Mouse (Mus musculus): ENCODE data around the gene Aagab. TPM values are rescaled to one million over a fixed set of nuclear protein-coding genes. Genes with fewer than 3 reads are reported as not detected.

The Aagab gene
- polyA plus RNA-seq, 1 experiment from 2014 or later = 64.5 TPM

GRCm38 (mm10) chr9:63623895-63624569, 21.6 kb downstream of the Aagab start:
- no peaks in the 10 kb centered on the region for H3K27me3 ChIP-seq (ENCODE audit: control insufficient read depth, insufficient read depth, low read length)
- peaks cover 20% of the 10 kb centered on the region for H3K36me3 ChIP-seq (ENCODE audit: control insufficient read depth, insufficient read depth, low read length)
- no peaks in the 10 kb centered on the region for H3K9me3 ChIP-seq (ENCODE audit: control insufficient read depth, low read length)
- H3K9ac ChIP-seq (replicated peaks; ENCODE audit: low read length) = no peak overlapping the region
- DNase-seq = no peak
- no peak overlapping the region for H3K4me2 ChIP-seq (ENCODE audit: low read length)
- no peak for ATAC-seq (ENCODE audit: low FRiP score, low TSS enrichment)
- 77% methylated on average over 15 of the region's 15 CpGs for WGBS
- no peak overlapping the region for H3K27ac ChIP-seq (replicated peaks; ENCODE audit: low read depth, low read length)
- no peak overlapping the region for H3K4me3 ChIP-seq (replicated peaks; ENCODE audit: low read depth, low read length)
- peaks cover 14% of the 10 kb centered on the region; the same call in 1 of the 2 replicates for H3K4me1 ChIP-seq (ENCODE audit: control insufficient read depth, insufficient read depth, low read length)

DNA sequence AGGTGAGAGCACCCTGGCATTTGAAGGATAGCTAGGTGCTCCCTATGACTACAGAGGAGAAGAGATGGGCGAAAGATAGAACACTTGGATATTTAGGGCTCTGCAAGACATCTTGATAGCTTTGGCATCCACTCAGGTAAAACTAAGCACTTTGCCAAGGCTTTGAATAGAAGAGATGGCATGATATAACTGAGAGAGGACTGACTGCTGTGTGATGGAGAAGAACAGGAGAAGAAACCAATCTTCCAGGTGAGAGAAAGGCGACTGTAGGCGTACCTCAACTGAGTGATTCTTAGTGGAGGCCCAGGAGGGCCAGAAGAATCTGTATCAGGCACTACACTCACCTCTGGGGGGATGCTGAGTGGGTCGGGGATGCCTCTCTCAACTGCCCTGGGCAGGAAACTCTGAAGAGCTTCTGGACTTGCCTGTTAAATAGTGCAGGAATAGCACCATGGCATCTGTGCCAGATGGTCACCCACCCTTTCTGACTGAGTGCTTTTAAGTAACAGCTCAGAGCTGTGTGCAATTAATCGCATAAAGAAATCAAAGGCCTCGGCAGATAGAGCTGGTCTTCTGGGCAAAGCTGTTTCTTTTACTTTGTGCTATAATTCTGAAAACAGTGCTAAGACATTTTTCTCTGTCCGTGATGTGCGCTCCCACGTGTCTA, 22.8 kb downstream of the Aagab start:
- Histone ChIP-seq H3K9ac (replicated peaks; ENCODE audit: low read length) (no peak overlapping the region), H3K4me2 (ENCODE audit: low read length) (no peak overlapping the region), H3K4me3 (replicated peaks; ENCODE audit: low read depth, low read length) (no peak overlapping the region), H3K9me3 (ENCODE audit: control insufficient read depth, low read length) (no peaks in the 10 kb centered on the region), H3K27me3 (ENCODE audit: control insufficient read depth, insufficient read depth, low read length) (no peaks in the 10 kb centered on the region), H3K36me3 (ENCODE audit: control insufficient read depth, insufficient read depth, low read length) (peaks cover 24% of the 10 kb centered on the region), H3K4me1 (ENCODE audit: control insufficient read depth, insufficient read depth, low read length) (peaks cover 14% of the 10 kb centered on the region; the same call in 1 of the 2 replicates), H3K27ac (replicated peaks; ENCODE audit: low read depth, low read length) (no peak overlapping the region)
- WGBS = 91% methylated on average over 9 of the region's 9 CpGs
- DNase-seq (no peak), ATAC-seq (ENCODE audit: low FRiP score, low TSS enrichment) (no peak)

GRCm38 (mm10) chr9:63632045-63632444, 29.6 kb downstream of the Aagab start:
- no peak for DNase-seq
- H3K4me3 ChIP-seq (replicated peaks; ENCODE audit: low read depth, low read length) = no peak overlapping the region
- no peak for ATAC-seq (ENCODE audit: low FRiP score, low TSS enrichment)
- peaks cover 7% of the 10 kb centered on the region for H3K4me1 ChIP-seq (ENCODE audit: control insufficient read depth, insufficient read depth, low read length)
- H3K27ac ChIP-seq (replicated peaks; ENCODE audit: low read depth, low read length) = no peak overlapping the region
- no peaks in the 10 kb centered on the region for H3K9me3 ChIP-seq (ENCODE audit: control insufficient read depth, low read length)
- no peaks in the 10 kb centered on the region for H3K27me3 ChIP-seq (ENCODE audit: control insufficient read depth, insufficient read depth, low read length)
- H3K9ac ChIP-seq (replicated peaks; ENCODE audit: low read length) = no peak overlapping the region
- WGBS = 60% methylated on average over 4 of the region's 4 CpGs
- no peak overlapping the region for H3K4me2 ChIP-seq (ENCODE audit: low read length)
- peaks cover 30% of the 10 kb centered on the region for H3K36me3 ChIP-seq (ENCODE audit: control insufficient read depth, insufficient read depth, low read length)

DNA sequence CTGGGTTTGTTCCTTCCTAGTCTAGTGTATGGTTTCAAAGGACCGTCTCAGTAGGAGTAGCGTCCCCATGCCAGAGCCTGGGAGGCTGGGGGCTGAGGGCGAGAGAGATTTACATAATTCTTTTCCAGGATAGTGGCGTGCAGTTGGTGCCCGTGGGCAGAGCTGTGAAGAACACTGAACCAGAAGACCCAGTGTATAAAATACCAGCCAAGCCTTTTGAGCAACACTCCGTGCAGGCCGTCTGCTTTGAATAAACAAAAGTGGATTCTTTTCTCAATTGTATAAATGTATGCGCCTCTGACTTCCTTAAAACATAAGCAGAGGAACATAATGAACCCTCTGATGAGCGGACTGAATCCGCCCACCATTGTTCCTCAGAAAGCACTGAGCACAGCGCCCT, 30.5 kb downstream of the Aagab start:
- Histone ChIP-seq H3K4me3 (replicated peaks; ENCODE audit: low read depth, low read length) (no peak overlapping the region), H3K27me3 (ENCODE audit: control insufficient read depth, insufficient read depth, low read length) (no peaks in the 10 kb centered on the region), H3K36me3 (ENCODE audit: control insufficient read depth, insufficient read depth, low read length) (peaks cover 36% of the 10 kb centered on the region), H3K27ac (replicated peaks; ENCODE audit: low read depth, low read length) (no peak overlapping the region; the same call in 1 of the 2 replicates), H3K4me1 (ENCODE audit: control insufficient read depth, insufficient read depth, low read length) (peaks cover 7% of the 10 kb centered on the region), H3K9me3 (ENCODE audit: control insufficient read depth, low read length) (no peaks in the 10 kb centered on the region), H3K4me2 (ENCODE audit: low read length) (no peak overlapping the region), H3K9ac (replicated peaks; ENCODE audit: low read length) (no peak overlapping the region)
- DNase-seq (peak; percentile 54), ATAC-seq (ENCODE audit: low FRiP score, low TSS enrichment) (no peak)
- WGBS = 18% methylated on average over 11 of the region's 11 CpGs

- Histone ChIP-seq H3K27ac (replicated peaks; ENCODE audit: low read depth, low read length) (no peak overlapping the region; the same call in 1 of the 2 replicates), H3K4me3 (replicated peaks; ENCODE audit: low read depth, low read length) (no peak overlapping the region), H3K9ac (replicated peaks; ENCODE audit: low read length) (no peak overlapping the region), H3K36me3 (ENCODE audit: control insufficient read depth, insufficient read depth, low read length) (peaks cover 36% of the 10 kb centered on the region), H3K4me1 (ENCODE audit: control insufficient read depth, insufficient read depth, low read length) (peaks cover 7% of the 10 kb centered on the region), H3K4me2 (ENCODE audit: low read length) (no peak overlapping the region), H3K27me3 (ENCODE audit: control insufficient read depth, insufficient read depth, low read length) (no peaks in the 10 kb centered on the region), H3K9me3 (ENCODE audit: control insufficient read depth, low read length) (no peaks in the 10 kb centered on the region)
- ATAC-seq (ENCODE audit: low FRiP score, low TSS enrichment) (no peak), DNase-seq (no peak)
- WGBS = 38% methylated on average over 7 of the region's 7 CpGs
Observed at GRCm38 (mm10) chr9:63633334-63633733, 30.9 kb downstream of the Aagab start.

DNA sequence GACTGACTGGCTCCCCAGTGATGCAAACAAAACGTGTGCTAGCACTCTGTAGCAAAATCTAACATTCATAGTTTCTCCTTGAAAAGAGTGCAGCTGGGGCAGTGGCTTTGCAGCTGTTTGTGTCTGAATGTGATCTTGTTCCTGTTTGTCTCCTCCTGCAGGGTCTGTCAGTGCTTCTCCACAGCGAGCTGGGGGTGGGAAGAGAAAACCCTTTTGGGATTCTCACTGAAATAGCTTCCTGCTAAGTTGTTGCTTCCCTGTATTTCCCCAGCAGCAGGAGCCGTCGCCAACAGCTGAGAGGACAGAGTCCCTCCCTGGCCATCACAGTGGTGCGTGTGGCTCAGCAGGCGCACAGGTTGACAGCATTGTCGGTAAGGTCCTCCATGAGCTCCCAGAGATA, 33.7 kb downstream of the Aagab start:
- no peak overlapping the region for H3K9ac ChIP-seq (replicated peaks; ENCODE audit: low read length)
- no peaks in the 10 kb centered on the region for H3K9me3 ChIP-seq (ENCODE audit: control insufficient read depth, low read length)
- 65% methylated on average over 7 of the region's 7 CpGs for WGBS
- no peak for DNase-seq
- H3K27ac ChIP-seq (replicated peaks; ENCODE audit: low read depth, low read length) = no peak overlapping the region
- no peak for ATAC-seq (ENCODE audit: low FRiP score, low TSS enrichment)
- H3K4me1 ChIP-seq (ENCODE audit: control insufficient read depth, insufficient read depth, low read length) = peaks cover 7% of the 10 kb centered on the region
- H3K4me2 ChIP-seq (ENCODE audit: low read length) = no peak overlapping the region
- no peak overlapping the region for H3K4me3 ChIP-seq (replicated peaks; ENCODE audit: low read depth, low read length)
- H3K27me3 ChIP-seq (ENCODE audit: control insufficient read depth, insufficient read depth, low read length) = no peaks in the 10 kb centered on the region
- peaks cover 43% of the 10 kb centered on the region for H3K36me3 ChIP-seq (ENCODE audit: control insufficient read depth, insufficient read depth, low read length)

DNA sequence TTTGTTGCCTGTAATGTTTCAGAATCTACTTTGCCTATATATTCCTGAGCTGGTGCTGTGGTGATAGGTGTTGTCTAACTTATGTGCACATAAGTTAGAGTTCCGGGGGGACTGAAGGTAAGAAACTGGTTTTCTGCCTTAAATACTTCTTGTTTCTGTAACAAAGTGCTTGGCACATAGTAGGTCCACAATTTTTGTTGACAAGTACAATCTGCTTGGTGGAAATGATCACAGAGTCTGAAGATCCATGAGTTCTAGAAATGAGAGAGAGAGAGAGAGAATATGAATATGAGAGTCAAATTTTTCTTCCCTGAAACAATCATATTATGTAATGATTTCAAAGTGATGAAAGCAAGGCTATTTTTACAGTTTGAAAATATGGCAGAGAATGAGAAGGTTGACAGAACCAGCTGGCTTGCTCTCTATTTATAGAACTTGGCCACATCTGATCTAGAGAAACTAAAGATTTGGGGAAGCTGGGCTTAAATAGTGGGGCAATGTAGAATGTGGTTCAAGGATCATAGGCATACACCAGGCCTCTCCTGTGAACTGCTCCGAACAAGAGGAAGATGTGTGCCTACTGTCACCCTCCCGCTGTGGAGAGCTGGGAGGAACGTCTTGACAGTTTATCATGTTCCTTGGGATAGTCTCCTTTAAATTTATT, 39.7 kb downstream of the Aagab start:
- ATAC-seq (ENCODE audit: low FRiP score, low TSS enrichment) (no peak), DNase-seq (no peak)
- Histone ChIP-seq H3K4me3 (replicated peaks; ENCODE audit: low read depth, low read length) (no peak overlapping the region), H3K27ac (replicated peaks; ENCODE audit: low read depth, low read length) (no peak overlapping the region), H3K36me3 (ENCODE audit: control insufficient read depth, insufficient read depth, low read length) (peaks cover 46% of the 10 kb centered on the region), H3K4me2 (ENCODE audit: low read length) (no peak overlapping the region), H3K9me3 (ENCODE audit: control insufficient read depth, low read length) (no peaks in the 10 kb centered on the region), H3K4me1 (ENCODE audit: control insufficient read depth, insufficient read depth, low read length) (no peaks in the 10 kb centered on the region), H3K27me3 (ENCODE audit: control insufficient read depth, insufficient read depth, low read length) (no peaks in the 10 kb centered on the region), H3K9ac (replicated peaks; ENCODE audit: low read length) (no peak overlapping the region)
- 94% methylated on average over 4 of the region's 4 CpGs for WGBS

DNA sequence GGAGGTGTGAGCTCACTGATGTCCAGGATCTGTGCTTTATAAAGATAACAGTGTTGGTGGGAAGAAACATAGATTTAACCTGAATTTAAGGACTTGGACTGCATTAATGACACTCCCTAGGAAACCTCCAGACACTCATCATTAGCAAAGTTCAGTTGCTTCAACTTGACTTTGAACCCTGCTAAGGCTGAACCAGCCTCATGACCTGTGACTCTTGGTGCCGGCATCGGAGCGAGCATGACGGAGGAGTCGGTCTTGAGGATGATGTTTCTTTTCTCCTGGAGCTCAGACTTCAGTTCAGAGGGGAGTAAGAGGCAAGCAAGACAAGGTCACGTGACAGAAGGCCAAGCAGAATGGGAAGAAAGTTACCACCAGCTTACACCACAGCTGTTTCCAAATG, 41.6 kb downstream of the Aagab start:
- H3K27ac ChIP-seq (replicated peaks; ENCODE audit: low read depth, low read length) = no peak overlapping the region
- no peak overlapping the region for H3K4me2 ChIP-seq (ENCODE audit: low read length)
- DNase-seq (no peak), ATAC-seq (ENCODE audit: low FRiP score, low TSS enrichment) (no peak)
- no peaks in the 10 kb centered on the region for H3K4me1 ChIP-seq (ENCODE audit: control insufficient read depth, insufficient read depth, low read length)
- 95% methylated on average over 6 of the region's 6 CpGs for WGBS
- no peak overlapping the region for H3K9ac ChIP-seq (replicated peaks; ENCODE audit: low read length)
- no peak overlapping the region for H3K4me3 ChIP-seq (replicated peaks; ENCODE audit: low read depth, low read length)
- H3K9me3 ChIP-seq (ENCODE audit: control insufficient read depth, low read length) = no peaks in the 10 kb centered on the region
- no peaks in the 10 kb centered on the region for H3K27me3 ChIP-seq (ENCODE audit: control insufficient read depth, insufficient read depth, low read length)
- peaks cover 38% of the 10 kb centered on the region for H3K36me3 ChIP-seq (ENCODE audit: control insufficient read depth, insufficient read depth, low read length)

Measured in midbrain, embryonic 14.5 days (tissue).